Mouse (Mus musculus) layer of hippocampus, adult 11-12 months (tissue): ENCODE measurements around the gene Foxn3.
"Not testable (repeated sequence)": the region's sequence is repeated elsewhere in the genome, so short reads cannot be mapped to it uniquely, and the experiment has no call there.

Source experiments
- DNase-seq: peaks from one replicate; pipeline ENCODE4 v3.0.0; 2022; ENCODE audit warnings: low spot score

The Foxn3 gene

GRCm38 (mm10) chr12:99217145-99217698, 346.2 kb downstream of the Foxn3 start:
- no peak for DNase-seq

- DNase-seq: no peak
Observed at GRCm38 (mm10) chr12:99216341-99216761, 347.0 kb downstream of the Foxn3 start.

- DNase-seq: no peak
Observed at GRCm38 (mm10) chr12:99215521-99216255, 347.7 kb downstream of the Foxn3 start.

- DNase-seq: no peak
Observed at GRCm38 (mm10) chr12:99214098-99214497, 349.3 kb downstream of the Foxn3 start.

- no peak for DNase-seq
Observed at GRCm38 (mm10) chr12:99213218-99213617, 350.2 kb downstream of the Foxn3 start.

- no peak for DNase-seq
Observed at GRCm38 (mm10) chr12:99209801-99210200, 353.6 kb downstream of the Foxn3 start.

- no peak for DNase-seq
Observed at GRCm38 (mm10) chr12:99208251-99208650, 355.1 kb downstream of the Foxn3 start.

- DNase-seq: no peak
Observed at GRCm38 (mm10) chr12:99207014-99207612, 356.3 kb downstream of the Foxn3 start.

- DNase-seq: no peak
Observed at GRCm38 (mm10) chr12:99205734-99206133, 357.6 kb downstream of the Foxn3 start.

- no peak for DNase-seq
Observed at GRCm38 (mm10) chr12:99199124-99199483, 364.3 kb downstream of the Foxn3 start.

- no peak for DNase-seq
Observed at GRCm38 (mm10) chr12:99198428-99199123, 364.8 kb downstream of the Foxn3 start.

- no peak for DNase-seq
Observed at GRCm38 (mm10) chr12:99197031-99197430, 366.4 kb downstream of the Foxn3 start.

- no peak for DNase-seq
Observed at GRCm38 (mm10) chr12:99195655-99196054, 367.7 kb downstream of the Foxn3 start.

- not testable (repeated sequence) for DNase-seq
Observed at GRCm38 (mm10) chr12:99194120-99194519, 369.3 kb downstream of the Foxn3 start.

GRCm38 (mm10) chr12:99187671-99188070, 375.7 kb downstream of the Foxn3 start:
- DNase-seq: no peak

- no peak for DNase-seq
Observed at GRCm38 (mm10) chr12:99186239-99186638, 377.1 kb downstream of the Foxn3 start.

GRCm38 (mm10) chr12:99183261-99183792, 380.1 kb downstream of the Foxn3 start:
- no peak for DNase-seq

- DNase-seq: no peak
Observed at GRCm38 (mm10) chr12:99182338-99182737, 381.0 kb downstream of the Foxn3 start.

GRCm38 (mm10) chr12:99180234-99180824, 383.1 kb downstream of the Foxn3 start:
- no peak for DNase-seq

- DNase-seq: no peak
Observed at GRCm38 (mm10) chr12:99174979-99175621, 388.3 kb downstream of the Foxn3 start.

GRCm38 (mm10) chr12:99172170-99172569, 391.2 kb downstream of the Foxn3 start:
- DNase-seq: no peak

GRCm38 (mm10) chr12:99169925-99170324, 393.5 kb downstream of the Foxn3 start:
- peak; percentile 59 for DNase-seq
